ENCODE assay signal across 17 mouse cellular contexts in genomic region chr5:64198624-64199023, GRCm38 (mm10).
"Had no signal": no experiment of that assay in that cellular context is flagged by ENCODE, and none has a peak within 500 bp of the region (broad histone marks: within the 10 kb centered on the region; RNA-seq: fewer than 3 reads in every experiment).

No protein-coding gene starts in this region.

- H3K27me3 ChIP-seq: limb, embryonic 12.5 days; limb, embryonic 15.5 days; midbrain, embryonic 12.5 days; midbrain, embryonic 15.5 days; neural tube, embryonic 13.5 days had no signal

- DNase-seq: kidney, adult 9 months; kidney, postnatal 14 days; kidney, postnatal 4 days; left cerebral cortex, postnatal 4 days; liver, postnatal 0 days; lung, embryonic 14.5 days; thymus, adult 18-20 months; thymus, postnatal 36 days had no signal

- H3K9me3 ChIP-seq: limb, embryonic 12.5 days; limb, embryonic 15.5 days; midbrain, embryonic 12.5 days; midbrain, embryonic 15.5 days; neural tube, embryonic 13.5 days had no signal

- ATAC-seq: liver, postnatal 0 days; lung, postnatal 0 days; midbrain, embryonic 15.5 days had no signal

- H3K27ac ChIP-seq: limb, embryonic 12.5 days; limb, embryonic 15.5 days; liver, embryonic 14.5 days; macrophage; midbrain, embryonic 12.5 days; midbrain, embryonic 15.5 days; neural tube, embryonic 13.5 days had no signal

- H3K4me3 ChIP-seq: limb, embryonic 12.5 days; limb, embryonic 15.5 days; midbrain, embryonic 12.5 days; midbrain, embryonic 15.5 days; neural tube, embryonic 13.5 days had no signal

- H3K4me2 ChIP-seq: limb, embryonic 12.5 days; limb, embryonic 15.5 days; liver, embryonic 11.5 days; lung, embryonic 14.5 days; midbrain, embryonic 12.5 days; midbrain, embryonic 15.5 days; neural tube, embryonic 13.5 days had no signal

- H3K4me1 ChIP-seq: limb, embryonic 12.5 days; limb, embryonic 15.5 days; midbrain, embryonic 12.5 days; midbrain, embryonic 15.5 days; neural tube, embryonic 13.5 days had no signal

- H3K9ac ChIP-seq: limb, embryonic 12.5 days; limb, embryonic 15.5 days; liver, embryonic 14.5 days; liver, postnatal 0 days; lung, embryonic 14.5 days; midbrain, embryonic 12.5 days; midbrain, embryonic 15.5 days; neural tube, embryonic 13.5 days had no signal

- H3K36me3 ChIP-seq: limb, embryonic 12.5 days; limb, embryonic 15.5 days; midbrain, embryonic 12.5 days; midbrain, embryonic 15.5 days; neural tube, embryonic 13.5 days had no signal
